Mouse (Mus musculus): ENCODE data around the gene Fam205a1.
"Not testable (repeated sequence)": the region's sequence is repeated elsewhere in the genome, so short reads cannot be mapped to it uniquely, and the experiment has no call there.

DNA sequence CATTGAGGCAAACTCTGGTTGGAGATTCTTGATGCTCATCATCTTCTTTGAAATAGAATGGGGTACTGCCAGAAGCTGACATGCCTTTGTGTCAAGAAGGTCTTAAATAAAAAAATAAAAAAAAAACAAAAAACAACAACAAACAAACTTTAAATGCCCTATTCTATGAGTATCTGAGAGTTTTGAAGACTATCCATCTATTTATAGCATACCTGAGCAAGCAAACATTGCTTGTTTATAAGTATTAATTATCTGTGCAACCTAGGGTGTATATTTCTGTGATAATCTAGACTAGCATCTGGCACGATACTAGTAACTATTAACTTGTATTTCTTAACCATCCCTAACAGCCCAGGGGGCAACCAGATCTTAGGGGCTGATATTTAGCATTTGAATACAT is 3.0 kb upstream of the Fam205a1 start, which contains the start of gene Gm12394:
- TF ChIP-seq CTCF (IDR thresholded peaks at IDR 0.05; ENCODE audit: low read depth, low read length); POLR2A (IDR thresholded peaks at IDR 0.05; ENCODE audit: insufficient read depth, low read length); EP300 (IDR thresholded peaks at IDR 0.05; ENCODE audit: insufficient read depth, low read depth, low read length): not testable (repeated sequence)

All from ES-Bruce4 (cell line).